Mouse (Mus musculus) ovary, adult 18-20 months (tissue): ENCODE measurements at regions not wholly inside any gene's neighbourhood (a gene's known extent, or its start where the extent isn't known, plus 50 kb on each side); places are given as distances from the start of the nearest gene placed in this dataset.
A peak's percentile ranks its signal among the peaks of the same experiment; 100 is the strongest.

Experiments used
- DNase-seq: peaks from one replicate; pipeline ENCODE4 v3.0.0; 2022; ENCODE audit warnings: low spot score, mixed read lengths

GRCm38 (mm10) chr16:93458011-93458585 is 145.8 kb downstream of the Setd4 start:
- DNase-seq: no peak

- no peak for DNase-seq
Measured at GRCm38 (mm10) chr16:93456706-93457425, 147.0 kb downstream of the Setd4 start.

DNA sequence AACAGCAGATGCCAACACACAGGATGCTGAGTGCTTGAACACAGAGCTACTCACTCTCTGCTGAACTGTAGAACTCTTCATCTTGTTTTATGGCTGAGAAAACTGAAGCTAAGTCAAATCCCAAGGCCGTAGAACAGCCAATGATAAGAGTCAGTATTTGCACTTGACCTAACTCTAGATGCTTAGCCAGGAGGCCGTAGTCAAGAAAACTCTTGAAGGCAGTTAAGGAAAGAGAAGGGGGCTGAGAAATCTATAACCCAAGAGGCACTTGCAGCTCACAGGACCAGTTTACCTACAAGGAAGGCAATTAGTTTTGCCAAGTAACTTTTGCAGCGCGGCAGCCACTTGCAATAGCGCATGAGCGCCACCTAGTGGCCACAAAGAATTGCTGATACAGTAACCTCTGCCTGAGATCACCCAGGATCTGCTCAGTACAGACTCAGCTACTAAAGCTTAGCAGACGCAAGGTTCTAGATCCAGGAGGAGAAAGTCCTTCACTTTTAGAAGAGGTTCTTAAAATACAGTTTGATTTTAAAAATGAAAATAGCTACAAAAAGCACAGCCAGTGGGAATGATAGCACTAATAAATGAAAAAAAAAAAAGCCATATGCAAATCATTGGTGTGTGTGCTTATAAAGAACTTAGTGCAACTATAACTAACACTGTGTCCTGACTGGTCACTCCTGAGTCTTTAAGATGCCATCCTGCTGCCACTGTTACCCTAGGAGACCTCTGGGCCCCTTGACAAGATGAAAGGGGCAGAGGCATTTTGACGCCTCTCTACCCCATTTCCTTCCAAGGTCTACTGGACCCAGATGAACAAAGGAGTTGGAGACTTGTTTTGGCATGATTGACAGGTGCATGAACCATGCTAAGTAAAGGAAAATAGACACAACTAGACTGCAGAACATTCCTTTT is 149.5 kb downstream of the Setd4 start:
- DNase-seq: peak; percentile 23

GRCm38 (mm10) chr16:93453056-93453455 is 150.8 kb downstream of the Setd4 start:
- no peak for DNase-seq

GRCm38 (mm10) chr16:93450896-93451295 is 153.0 kb downstream of the Setd4 start:
- no peak for DNase-seq

GRCm38 (mm10) chr16:93449925-93450324 is 153.9 kb downstream of the Setd4 start:
- DNase-seq: no peak

DNA sequence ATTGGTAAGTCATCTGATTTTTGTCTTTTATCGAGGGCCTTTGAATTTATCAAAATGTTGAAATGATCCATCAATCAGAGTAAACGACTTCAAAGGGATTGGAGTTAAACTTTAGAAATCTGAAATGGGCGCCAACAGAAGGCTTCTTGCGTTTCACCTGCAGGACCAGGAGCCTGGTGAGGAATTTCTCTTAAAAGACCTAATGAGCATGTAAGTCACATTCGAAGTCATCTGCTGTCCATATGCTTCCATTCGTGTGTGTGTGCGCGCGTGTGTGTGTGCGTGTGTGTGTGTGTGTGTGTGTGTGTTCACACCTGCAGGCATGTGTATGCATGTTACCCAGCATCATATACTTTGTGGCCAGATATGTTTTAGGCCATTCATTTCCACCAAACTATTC is 155.7 kb downstream of the Setd4 start:
- no peak for DNase-seq

DNA sequence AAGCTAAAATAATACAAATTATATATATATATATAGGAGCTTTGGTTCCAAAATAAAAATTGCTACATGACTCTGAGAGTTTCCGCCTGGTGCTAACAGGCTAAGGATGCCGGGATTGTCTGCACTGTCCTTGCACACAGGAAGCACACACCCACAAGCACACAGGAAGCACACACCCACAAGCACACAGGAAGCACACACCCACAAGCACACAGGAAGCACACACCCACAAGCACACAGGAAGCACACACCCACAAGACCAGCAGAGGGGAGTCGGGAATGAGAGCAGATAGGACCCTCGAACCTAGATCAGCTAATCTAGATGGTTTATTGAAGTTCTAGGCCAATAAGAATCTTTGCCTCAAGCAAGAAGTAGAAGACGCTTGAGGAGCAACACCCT is 156.9 kb downstream of the Setd4 start:
- DNase-seq: no peak

- DNase-seq: no peak
Measured at GRCm38 (mm10) chr16:93446206-93446605, 157.7 kb downstream of the Setd4 start.

DNA sequence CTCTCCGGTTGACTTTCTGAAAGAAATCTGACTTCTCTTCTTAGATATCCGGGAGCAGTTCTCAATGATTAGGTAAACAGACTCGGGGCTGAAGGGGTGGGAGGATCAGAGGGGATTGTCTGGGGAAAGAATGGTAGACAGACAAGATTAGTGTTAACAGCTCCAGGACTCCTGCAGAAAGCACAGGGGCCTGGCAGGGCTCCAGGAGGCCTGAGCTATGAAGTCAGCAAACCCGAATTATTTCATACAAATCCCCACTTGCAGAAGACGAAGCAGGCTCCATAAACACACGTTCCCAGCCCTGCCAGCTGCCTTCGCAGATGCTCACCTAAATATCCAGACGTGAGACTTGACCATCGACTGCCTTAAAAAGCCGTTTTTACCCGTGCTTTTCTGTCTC is 161.0 kb downstream of the Setd4 start:
- no peak for DNase-seq

- DNase-seq: no peak
Measured at GRCm38 (mm10) chr16:93437608-93438425, 166.0 kb downstream of the Setd4 start.

GRCm38 (mm10) chr16:93436732-93437131 is 167.1 kb downstream of the Setd4 start:
- no peak for DNase-seq

- DNase-seq: no peak
Measured at GRCm38 (mm10) chr16:93431316-93431715, 172.5 kb downstream of the Setd4 start.

DNA sequence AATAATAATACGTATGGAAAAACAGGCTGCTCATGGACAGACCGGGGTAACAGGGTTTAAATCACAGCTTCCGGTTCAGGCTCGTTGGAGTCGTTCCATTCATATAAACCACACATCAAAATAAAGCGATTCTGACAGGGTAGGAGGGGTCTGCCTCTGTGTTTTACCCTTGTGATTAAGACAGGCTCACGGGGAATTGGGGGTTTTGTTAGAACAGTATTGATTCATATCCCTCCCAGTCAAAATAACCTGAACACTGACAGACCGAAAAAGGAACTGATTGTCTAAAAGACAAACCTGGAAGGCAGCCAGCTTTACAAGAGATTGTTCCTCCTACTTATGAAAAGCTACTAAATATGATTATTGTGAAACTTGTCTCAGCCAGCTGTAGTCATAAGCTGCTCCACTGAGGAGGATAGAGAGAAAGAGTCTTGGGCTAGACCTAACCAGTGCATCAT is 174.5 kb downstream of the Setd4 start:
- DNase-seq: no peak

DNA sequence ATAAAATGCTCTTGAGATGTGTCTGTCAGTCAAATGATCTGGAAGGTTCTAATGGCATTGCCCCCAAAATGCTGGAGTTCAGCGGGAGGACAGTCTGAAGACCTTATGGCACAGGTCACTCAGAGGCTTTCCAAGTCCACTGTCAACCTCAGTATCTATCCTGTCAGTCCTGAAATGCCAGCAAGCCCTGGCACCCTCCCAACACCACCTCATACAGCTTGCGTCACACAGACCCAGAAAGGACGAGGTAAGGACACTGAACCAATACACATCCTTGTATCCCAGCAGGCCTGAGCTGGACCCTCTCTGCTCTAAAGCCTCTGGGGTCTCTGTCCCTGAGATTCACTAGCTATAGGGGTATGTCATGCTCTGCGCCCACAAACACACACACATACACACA is 176.6 kb downstream of the Setd4 start:
- DNase-seq: no peak

DNA sequence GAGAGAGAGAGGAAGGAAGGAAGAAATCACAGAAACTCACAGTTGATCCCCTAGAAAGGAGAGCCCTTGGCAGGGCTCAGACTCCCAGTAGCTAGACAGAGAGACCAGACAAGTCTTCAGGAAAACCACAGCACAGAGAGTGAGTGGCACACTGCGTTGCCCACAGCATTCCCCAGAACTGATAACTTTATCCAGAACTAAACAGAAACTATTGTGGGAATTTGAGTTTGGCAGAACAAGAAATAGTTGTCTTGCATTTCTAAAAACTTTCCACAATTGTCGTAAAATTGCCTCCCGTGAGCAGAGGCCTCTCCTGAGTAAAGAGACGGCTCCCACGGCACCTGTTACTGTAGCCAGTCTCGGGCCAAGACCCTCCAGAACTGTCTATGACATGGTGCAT is 178.1 kb downstream of the Setd4 start:
- no peak for DNase-seq

DNA sequence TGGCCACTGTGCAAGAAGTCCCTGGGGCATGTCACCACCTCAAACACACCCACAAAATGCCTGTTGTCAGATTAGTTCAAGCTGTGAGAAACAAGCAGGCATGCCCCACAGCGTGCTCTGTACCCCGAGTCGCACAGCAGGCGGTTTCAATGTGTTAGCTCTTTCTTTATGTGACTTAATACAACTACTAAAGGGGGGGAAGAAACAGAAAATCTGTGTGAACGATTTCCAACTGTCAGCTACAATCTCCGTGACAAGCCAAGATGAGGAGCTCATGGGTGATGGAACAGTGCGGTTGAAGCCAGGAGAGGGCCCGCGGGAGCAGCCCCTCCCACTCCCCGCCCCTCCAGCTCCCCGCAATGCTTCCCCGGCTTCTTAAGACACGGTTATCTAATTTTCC is 180.7 kb downstream of the Setd4 start:
- no peak for DNase-seq

DNA sequence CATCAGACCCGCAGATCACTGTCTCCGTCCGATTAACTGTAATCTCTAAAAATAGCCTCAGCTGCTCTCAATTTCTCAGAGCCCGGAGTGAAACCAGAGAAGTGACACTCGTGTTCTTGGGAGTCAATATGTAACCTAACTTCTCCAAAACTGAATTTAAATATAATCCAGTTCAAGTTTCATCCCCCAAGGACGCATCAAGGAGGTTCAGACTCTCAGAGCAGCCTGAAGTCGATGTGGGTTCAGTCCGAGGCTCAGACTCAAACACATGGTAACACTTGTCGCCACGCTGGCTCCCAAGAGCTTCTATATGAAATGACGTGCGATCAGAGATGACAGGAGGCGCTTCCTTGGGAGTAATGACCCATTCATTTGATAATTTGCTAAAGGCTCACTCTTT is 181.6 kb downstream of the Setd4 start:
- no peak for DNase-seq

GRCm38 (mm10) chr16:93418246-93418645 is 185.6 kb downstream of the Setd4 start:
- no peak for DNase-seq

- DNase-seq: no peak
Measured at GRCm38 (mm10) chr16:93417831-93418230, 186.0 kb downstream of the Setd4 start.

DNA sequence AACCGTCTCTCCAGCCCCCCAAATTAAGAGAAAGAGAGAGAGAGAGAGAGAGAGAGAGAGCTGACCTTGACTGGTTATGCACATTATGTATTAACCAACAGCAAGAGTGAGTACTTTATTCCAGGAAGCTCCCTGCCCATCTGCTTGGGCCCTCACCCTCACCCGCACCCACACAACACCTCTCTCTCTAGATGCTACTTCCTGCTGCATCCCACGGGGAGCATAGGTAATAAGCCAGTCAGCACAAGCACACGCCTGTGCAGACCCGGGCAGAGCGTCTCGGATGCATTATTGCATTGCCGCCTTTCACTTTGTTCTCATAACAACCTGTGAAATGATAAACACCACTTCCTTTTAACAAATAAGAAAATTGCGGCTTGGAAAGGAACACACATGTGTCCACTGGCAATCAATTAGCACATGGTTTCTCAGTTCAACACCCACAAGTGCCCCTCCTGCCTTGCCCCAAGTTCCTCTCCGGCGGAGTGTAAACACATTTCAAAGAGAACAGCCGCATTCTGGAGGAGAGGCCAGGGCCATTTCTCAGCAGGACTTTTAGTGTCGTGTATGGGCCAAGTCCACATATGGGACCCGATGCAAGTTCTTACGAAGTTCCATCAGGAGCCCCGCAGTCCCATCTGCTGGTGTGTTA is 211.7 kb downstream of the Setd4 start:
- DNase-seq: no peak
